Mouse (Mus musculus) E14TG2a.4 (cell line): ENCODE measurements around the gene Sdk1.

Experiments used
- CTCF ChIP-seq: conservative IDR thresholded peaks from 2 replicates; pipeline ENCODE4 v1.5.1; 2014; ENCODE audit warnings: low read length
- POU5F1 ChIP-seq: IDR thresholded peaks from 2 replicates; pipeline ENCODE4 v1.6.1; 2014; ENCODE audit warnings: low read length, borderline replicate concordance

GRCm38 (mm10) chr5:141910444-141910843, 669.2 kb downstream of the Sdk1 start:
- TF ChIP-seq CTCF (no peak), POU5F1 (no peak)
